Mouse (Mus musculus) liver, adult (tissue): ENCODE measurements around the gene Ankrd26.

Experiments
- GATA4 ChIP-seq: IDR thresholded peaks from 2 replicates; pipeline ENCODE4 v1.6.1; 2014; ENCODE audit warnings: mild to moderate bottlenecking, low read length; ENCODE audit not compliant: insufficient replicate concordance

The Ankrd26 gene

GRCm38 (mm10) chr6:118561745-118562609 is at the start of gene Ankrd26:
Gene Ankrd26 (minus strand): TSS chr6:118562226.
- TF ChIP-seq GATA4: no peak

- TF ChIP-seq GATA4: no peak
Observed at GRCm38 (mm10) chr6:118608906-118609305, 46.9 kb upstream of the Ankrd26 start.

GRCm38 (mm10) chr6:118605974-118606373 is 43.9 kb upstream of the Ankrd26 start:
- no peak for TF ChIP-seq GATA4

GRCm38 (mm10) chr6:118603825-118604224 is 41.8 kb upstream of the Ankrd26 start:
- TF ChIP-seq GATA4: no peak

GRCm38 (mm10) chr6:118595681-118596055 is 33.6 kb upstream of the Ankrd26 start:
- TF ChIP-seq GATA4: no peak

- no peak for TF ChIP-seq GATA4
Observed at GRCm38 (mm10) chr6:118594833-118595680, 33.0 kb upstream of the Ankrd26 start.

GRCm38 (mm10) chr6:118594070-118594469 is 32.0 kb upstream of the Ankrd26 start:
- no peak for TF ChIP-seq GATA4

GRCm38 (mm10) chr6:118593377-118594061 is 31.5 kb upstream of the Ankrd26 start:
- TF ChIP-seq GATA4: no peak

GRCm38 (mm10) chr6:118592662-118593376 is 30.8 kb upstream of the Ankrd26 start:
- no peak for TF ChIP-seq GATA4

- TF ChIP-seq GATA4: no peak
Observed at GRCm38 (mm10) chr6:118574351-118574750, 12.3 kb upstream of the Ankrd26 start.

- TF ChIP-seq GATA4: no peak
Observed at GRCm38 (mm10) chr6:118567816-118568215, 5.8 kb upstream of the Ankrd26 start.

GRCm38 (mm10) chr6:118561225-118561624 is 801 bp downstream of the Ankrd26 start:
- TF ChIP-seq GATA4: no peak

GRCm38 (mm10) chr6:118538627-118539026 is 23.4 kb downstream of the Ankrd26 start:
- TF ChIP-seq GATA4: no peak

- no peak for TF ChIP-seq GATA4
Observed at GRCm38 (mm10) chr6:118535321-118535720, 26.7 kb downstream of the Ankrd26 start.

GRCm38 (mm10) chr6:118533381-118533780 is 28.6 kb downstream of the Ankrd26 start:
- no peak for TF ChIP-seq GATA4

GRCm38 (mm10) chr6:118520668-118521067 is 41.4 kb downstream of the Ankrd26 start:
- no peak for TF ChIP-seq GATA4
